Mouse (Mus musculus): ENCODE data around the gene Slc26a6. TPM values are rescaled to one million over a fixed set of nuclear protein-coding genes. Genes with fewer than 3 reads are reported as not detected.

Gene Slc26a6
- total RNA-seq, 4 experiments from 2014 or later = 10.9 to 21.0 (median 16.6) TPM

DNA sequence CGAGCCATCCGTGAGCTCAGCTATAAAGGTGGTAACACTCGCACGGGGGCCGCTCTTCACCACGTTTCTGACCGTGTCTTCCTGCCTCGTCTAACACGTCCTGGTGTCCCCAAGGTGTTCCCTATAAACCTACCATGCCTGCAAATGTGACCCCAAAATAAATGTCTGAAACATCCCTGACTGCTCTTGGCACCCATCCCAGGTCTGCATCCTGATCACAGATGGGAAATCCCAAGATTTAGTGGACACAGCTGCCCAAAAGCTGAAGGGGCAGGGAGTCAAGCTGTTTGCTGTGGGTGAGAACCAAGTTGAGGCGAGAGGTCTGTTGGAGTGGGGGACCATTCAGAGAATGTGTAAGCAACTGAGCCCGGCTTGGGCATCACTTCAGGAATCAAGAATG lies 102.2 kb downstream of the Slc26a6 start:
- no peak for DNase-seq (ENCODE audit: low spot score in 2 of 2)

DNA sequence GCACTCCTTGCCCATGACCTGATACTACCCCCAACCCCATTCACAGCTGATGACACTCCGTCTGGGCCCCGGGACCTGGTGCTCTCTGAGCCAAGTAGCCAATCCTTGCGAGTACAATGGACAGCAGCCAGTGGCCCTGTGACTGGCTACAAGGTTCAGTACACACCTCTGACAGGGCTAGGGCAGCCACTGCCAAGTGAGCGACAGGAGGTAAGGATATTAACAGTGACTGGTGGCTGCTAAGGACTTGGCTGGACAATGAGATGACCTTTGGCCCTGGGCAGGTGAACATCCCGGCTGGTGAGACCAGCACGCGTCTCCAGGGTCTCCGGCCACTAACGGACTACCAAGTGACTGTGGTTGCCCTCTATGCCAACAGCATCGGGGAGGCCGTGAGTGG lies 102.8 kb downstream of the Slc26a6 start:
- no peak for DNase-seq (ENCODE audit: low spot score in 2 of 2)

Small RNAs within 50 kb of the gene (microRNA-seq; reads per million reads assigned to microRNA genes)
- 0 reads per million in 2 experiments for gene Gm23156

Other genes starting within 250 kb of the Slc26a6 start
- gene Arih2, start 203.9 kb upstream of the Slc26a6 start, total RNA-seq (2022) = 10 to 100 TPM; 51.8 to 55.6 (median 54.2) TPM
- 10 to 100 TPM; 11.1 to 15.8 (median 13.6) TPM for gene Slc25a20, start 191.2 kb upstream of the Slc26a6 start, total RNA-seq (2022)
- gene Prkar2a, start 164.0 kb upstream of the Slc26a6 start, total RNA-seq (2022) = 10 to 100 TPM; 45.9 to 52.1 (median 49.3) TPM
- 100 to 1,000 TPM; 137 to 158 (median 157) TPM for gene Ip6k2, start 69.5 kb upstream of the Slc26a6 start, total RNA-seq (2022)
- gene Nckipsd, start 44.9 kb upstream of the Slc26a6 start, total RNA-seq (2022) = 10 to 100 TPM; 56.8 to 65.8 (median 59.9) TPM
- gene Celsr3, start 27.0 kb upstream of the Slc26a6 start, total RNA-seq (2022) = 10 to 100 TPM; 45.0 to 60.8 (median 50.5) TPM
- gene Tmem89, start 61.3 kb downstream of the Slc26a6 start, total RNA-seq (2022) = under 1 TPM in 2 of 4 experiments, not detected in 2; 0.37 to 0.61 TPM
- gene Uqcrc1, start 83.3 kb downstream of the Slc26a6 start, total RNA-seq (2022) = 100 to 1,000 TPM; 355 to 385 (median 380) TPM
- 1 to 10 TPM; 1.5 to 2.7 (median 2.1) TPM for gene Col7a1, start 100.3 kb downstream of the Slc26a6 start, total RNA-seq (2022)
- gene Ucn2, start 132.7 kb downstream of the Slc26a6 start, total RNA-seq (2022) = under 1 TPM in 2 of 4 experiments, not detected in 2; 0.33 to 0.53 TPM
- gene Pfkfb4, start 138.5 kb downstream of the Slc26a6 start, total RNA-seq (2022) = 10 to 100 TPM; 15.0 to 17.6 (median 15.2) TPM
- 10 to 100 TPM; 81.8 to 96.8 (median 91.6) TPM for gene Shisa5, start 185.3 kb downstream of the Slc26a6 start, total RNA-seq (2022)
- gene Trex1, start 206.5 kb downstream of the Slc26a6 start, total RNA-seq (2022) = 10 to 100 TPM; 11.8 to 17.1 (median 14.0) TPM
- gene Atrip, start 220.8 kb downstream of the Slc26a6 start, total RNA-seq (2022) = 10 to 100 TPM; 24.7 to 31.7 (median 27.3) TPM
- 1 to 10 TPM; 6.8 to 8.0 (median 7.7) TPM for gene Ccdc51, start 229.2 kb downstream of the Slc26a6 start, total RNA-seq (2022)
- 100 to 1,000 TPM; 291 to 329 (median 323) TPM for gene Tma7, start 229.3 kb downstream of the Slc26a6 start, total RNA-seq (2022)
- gene Plxnb1, start 242.1 kb downstream of the Slc26a6 start, total RNA-seq (2022) = 10 to 100 TPM; 65.5 to 74.0 (median 67.1) TPM

Measured in left cerebral cortex, adult 8-10 months (tissue).